Mouse (Mus musculus) E14TG2a.4 (cell line): ENCODE measurements around the gene Pik3c2a.

Source experiments
- CTCF ChIP-seq: conservative IDR thresholded peaks from 2 replicates; pipeline ENCODE4 v1.5.1; 2014; ENCODE audit warnings: low read length
- NANOG ChIP-seq: IDR thresholded peaks from 2 replicates; pipeline ENCODE4 v1.6.1; 2014; ENCODE audit warnings: borderline replicate concordance, low read length, mixed read lengths

DNA sequence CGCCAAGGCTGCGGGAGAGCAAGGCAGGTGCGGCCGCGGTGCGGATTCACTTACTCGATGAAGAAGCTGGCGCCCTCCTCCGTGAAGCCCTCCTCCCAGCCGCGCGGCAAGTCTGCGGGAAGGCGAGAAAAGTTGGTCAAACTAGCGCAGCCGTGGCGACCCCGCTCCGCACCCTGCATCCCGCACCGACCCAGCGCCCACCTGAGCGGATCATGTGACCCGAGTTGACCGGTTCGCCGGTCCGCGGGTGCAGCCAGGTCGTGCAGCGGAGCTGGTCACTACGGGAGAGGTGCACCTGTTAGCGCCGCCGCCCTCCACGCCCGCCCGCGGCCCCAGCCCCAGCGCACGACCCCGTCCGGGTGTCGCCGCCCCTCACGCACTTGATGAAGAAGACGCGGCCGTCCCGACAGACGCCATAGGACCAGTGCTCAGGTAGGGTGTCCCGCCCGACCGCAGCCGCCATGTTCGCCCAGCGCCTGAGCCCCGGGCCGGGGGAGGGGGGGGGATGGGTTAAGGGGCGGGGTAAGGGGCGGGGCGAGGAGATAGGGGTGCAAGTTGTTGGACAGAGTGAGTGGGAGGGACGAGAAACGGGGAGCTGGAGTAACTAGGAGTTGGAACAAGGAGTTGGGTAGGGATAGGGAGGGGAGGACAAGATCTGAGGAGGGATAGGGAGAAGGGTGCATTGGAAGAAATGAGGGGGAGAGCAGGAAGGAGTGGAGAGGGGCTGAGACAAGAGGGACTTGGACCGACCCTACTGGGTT is 135.2 kb downstream of the Pik3c2a start, which contains the start of gene Plekha7:
- TF ChIP-seq CTCF, result no peak
- TF ChIP-seq NANOG, result no peak
